Mouse (Mus musculus) limb, embryonic 13.5 days (tissue): Measurements from ENCODE around the gene Il17rd. TPM values are rescaled to one million over a fixed set of nuclear protein-coding genes. Genes with fewer than 3 reads are reported as not detected.

Experiments used
- ATAC-seq: fragments of 200-750 bp; cut with Nextera tagmentation; 2 replicates; pipeline ENCODE4 v1.8.0; 2017; ENCODE audit warnings: low read depth, moderate number of reproducible peaks, moderate TSS enrichment; ENCODE audit not compliant: low FRiP score
- H3K27ac ChIP-seq: fragments of 300-500 bp; sonication (generic); 2 replicates; pipeline ENCODE4 v1.5.1; 2015; ENCODE audit warnings: inconsistent platforms, mild to moderate bottlenecking, moderate library complexity
- H3K27me3 ChIP-seq: fragments of 300-500 bp; sonication (generic); 2 replicates; pipeline ENCODE4 v1.6.1; 2015; ENCODE audit warnings: mild to moderate bottlenecking, inconsistent platforms
- H3K36me3 ChIP-seq: fragments of 300-500 bp; sonication (generic); 2 replicates; pipeline ENCODE4 v1.6.1; 2015; ENCODE audit warnings: inconsistent platforms, mild to moderate bottlenecking, moderate library complexity
- H3K4me1 ChIP-seq: fragments of 300-500 bp; sonication (generic); 2 replicates; pipeline ENCODE4 v1.6.1; 2015; ENCODE audit warnings: inconsistent platforms
- H3K4me2 ChIP-seq: fragments of 300-500 bp; sonication (generic); replicated peaks from 2 replicates; pipeline ENCODE4 v1.6.1; 2015; ENCODE audit warnings: inconsistent platforms, mild to moderate bottlenecking, moderate library complexity
- H3K4me3 ChIP-seq: fragments of 300-500 bp; sonication (generic); 2 replicates; pipeline ENCODE4 v1.5.1; 2015; ENCODE audit warnings: moderate library complexity, mild to moderate bottlenecking, inconsistent platforms
- H3K9ac ChIP-seq: fragments of 300-500 bp; sonication (generic); 2 replicates; pipeline ENCODE4 v1.6.1; 2015; ENCODE audit warnings: mild to moderate bottlenecking, inconsistent platforms
- H3K9me3 ChIP-seq: fragments of 300-500 bp; sonication (generic); 2 replicates; pipeline ENCODE4 v1.6.1; 2016; ENCODE audit warnings: inconsistent platforms
- WGBS: fragments of 180-500 bp; shearing (Covaris S2); methylation state at CpG from one replicate; pipeline ENCODE4 v1.1.7; 2015; 5-methylcytosine and 5-hydroxymethylcytosine counted together
- polyA plus RNA-seq: library from polyadenylated mRNA; unstranded; fragments of >200 nt; fragmentation: Nextera tagmentation; extraction: Ambion mirVana; gene quantifications from 2 replicates; pipeline ENCODE4 v1.2.1, GENCODE M21; 2015

Il17rd gene
- polyA plus RNA-seq, 1 experiment from 2014 or later, result 10.4 TPM

DNA sequence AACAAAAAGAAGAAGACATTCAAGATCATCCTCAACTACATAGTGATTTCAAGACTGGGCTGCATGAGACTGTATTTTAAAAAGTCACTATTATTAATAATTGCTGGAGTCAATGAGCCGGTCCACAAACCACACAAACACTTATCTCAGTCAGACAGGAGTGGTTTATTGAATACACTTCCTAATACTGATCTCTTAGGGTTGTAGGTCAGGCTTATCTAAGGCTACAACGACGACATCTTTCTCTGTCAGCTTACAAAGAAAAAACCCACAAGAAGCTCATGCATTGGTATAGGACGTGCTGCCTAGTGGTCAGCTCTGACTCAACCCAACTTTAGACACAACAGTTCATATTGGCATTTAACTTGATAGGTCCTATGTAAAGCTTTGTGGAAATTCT lies 14.1 kb upstream of the Il17rd start:
- Histone ChIP-seq H3K27me3 (no peaks in the 10 kb centered on the region), H3K36me3 (no peaks in the 10 kb centered on the region), H3K4me2 (no peak overlapping the region), H3K4me3 (no peak overlapping the region), H3K27ac (no peak overlapping the region), H3K9me3 (no peaks in the 10 kb centered on the region), H3K4me1 (0 out of 2 replicates have a peak, but pooled peaks cover 3% of the 10 kb centered on the region), H3K9ac (no peak overlapping the region)
- WGBS, result 82% methylated on average over 4 of the region's 4 CpGs
- no peak for ATAC-seq

DNA sequence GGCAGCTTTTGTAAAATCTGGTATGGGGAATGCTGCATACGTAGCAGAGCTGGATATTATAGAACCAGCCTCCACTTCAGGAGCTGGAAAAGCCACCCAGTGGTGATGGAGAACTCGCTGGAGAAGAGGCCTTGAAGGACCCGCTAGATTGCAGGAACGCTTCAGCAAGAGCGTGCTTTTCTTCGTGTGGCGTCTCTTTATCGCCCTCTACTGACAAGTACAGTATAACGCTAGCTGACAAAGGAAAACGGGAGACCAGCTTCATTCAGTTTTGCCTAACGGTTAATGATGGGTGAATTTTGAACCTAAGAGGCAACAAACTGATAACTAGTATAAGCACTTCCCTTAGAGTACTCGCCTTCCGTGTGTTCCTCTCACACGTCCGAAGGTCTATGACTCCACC lies 9.0 kb upstream of the Il17rd start:
- H3K27me3 ChIP-seq, result no peaks in the 10 kb centered on the region
- 3% methylated on average over 15 of the region's 15 CpGs for WGBS
- peak overlapping the region; percentile 39; the same call in 1 of the 2 replicates for H3K9ac ChIP-seq
- ATAC-seq, result peak; percentile 83
- H3K9me3 ChIP-seq, result no peaks in the 10 kb centered on the region
- no peak overlapping the region for H3K27ac ChIP-seq
- H3K4me1 ChIP-seq, result peaks cover 3% of the 10 kb centered on the region; the same call in 1 of the 2 replicates
- H3K36me3 ChIP-seq, result no peaks in the 10 kb centered on the region
- H3K4me3 ChIP-seq, result no peak overlapping the region
- H3K4me2 ChIP-seq, result peak overlapping the region; percentile 28; the same call in 1 of the 2 replicates

DNA sequence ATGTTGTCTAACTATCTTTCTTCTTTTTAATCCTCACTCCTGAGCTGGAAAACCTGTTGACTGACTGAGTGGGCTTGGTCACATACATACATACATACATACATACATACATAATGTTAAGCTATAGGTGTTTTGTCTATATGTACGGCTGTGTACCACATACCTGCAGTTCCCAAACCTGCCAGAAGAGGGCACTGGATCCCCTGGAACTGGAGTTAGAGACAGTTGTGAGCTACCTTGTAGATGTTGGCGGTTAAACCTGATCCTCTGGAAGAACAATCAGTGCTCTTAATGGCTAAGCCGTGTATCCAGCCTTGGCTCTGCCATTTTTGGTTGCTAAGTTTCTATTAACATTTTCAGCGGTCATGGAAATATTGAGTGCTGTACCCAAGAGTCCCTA lies 7.6 kb upstream of the Il17rd start:
- Histone ChIP-seq H3K36me3 (no peaks in the 10 kb centered on the region), H3K4me1 (peaks cover 3% of the 10 kb centered on the region; the same call in 1 of the 2 replicates), H3K4me3 (no peak overlapping the region), H3K27me3 (no peaks in the 10 kb centered on the region), H3K9me3 (no peaks in the 10 kb centered on the region), H3K9ac (no peak overlapping the region), H3K4me2 (no peak overlapping the region), H3K27ac (no peak overlapping the region)
- WGBS, result 15% methylated on average over 4 of the region's 4 CpGs
- no peak for ATAC-seq

DNA sequence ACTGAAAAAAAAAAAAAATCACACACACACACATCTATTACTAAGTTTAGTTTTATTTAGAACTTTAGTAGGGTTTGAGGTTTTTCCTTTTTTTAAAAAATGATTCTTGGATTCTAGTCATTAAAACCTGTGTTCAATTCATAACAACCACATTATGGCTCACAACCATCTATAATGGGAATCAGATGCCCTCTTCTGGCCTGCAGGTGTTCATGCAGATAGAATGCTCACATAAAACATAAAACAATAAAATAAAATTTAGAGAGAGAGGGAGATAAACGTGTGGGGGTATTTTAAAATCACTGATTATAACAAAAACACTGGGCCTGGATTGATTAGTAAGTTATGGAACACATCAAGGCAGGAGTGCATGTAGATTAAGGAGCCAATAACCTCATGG lies 1.2 kb upstream of the Il17rd start:
- Histone ChIP-seq H3K4me2 (no peak overlapping the region), H3K9me3 (no peaks in the 10 kb centered on the region), H3K9ac (no peak overlapping the region), H3K4me1 (peaks cover 24% of the 10 kb centered on the region), H3K4me3 (no peak overlapping the region), H3K27ac (peak overlapping the region; percentile 28; the same call in 1 of the 2 replicates), H3K36me3 (no peaks in the 10 kb centered on the region), H3K27me3 (no peaks in the 10 kb centered on the region)
- 23% methylated on average over 1 of the region's 1 CpGs for WGBS
- ATAC-seq, result no peak

DNA sequence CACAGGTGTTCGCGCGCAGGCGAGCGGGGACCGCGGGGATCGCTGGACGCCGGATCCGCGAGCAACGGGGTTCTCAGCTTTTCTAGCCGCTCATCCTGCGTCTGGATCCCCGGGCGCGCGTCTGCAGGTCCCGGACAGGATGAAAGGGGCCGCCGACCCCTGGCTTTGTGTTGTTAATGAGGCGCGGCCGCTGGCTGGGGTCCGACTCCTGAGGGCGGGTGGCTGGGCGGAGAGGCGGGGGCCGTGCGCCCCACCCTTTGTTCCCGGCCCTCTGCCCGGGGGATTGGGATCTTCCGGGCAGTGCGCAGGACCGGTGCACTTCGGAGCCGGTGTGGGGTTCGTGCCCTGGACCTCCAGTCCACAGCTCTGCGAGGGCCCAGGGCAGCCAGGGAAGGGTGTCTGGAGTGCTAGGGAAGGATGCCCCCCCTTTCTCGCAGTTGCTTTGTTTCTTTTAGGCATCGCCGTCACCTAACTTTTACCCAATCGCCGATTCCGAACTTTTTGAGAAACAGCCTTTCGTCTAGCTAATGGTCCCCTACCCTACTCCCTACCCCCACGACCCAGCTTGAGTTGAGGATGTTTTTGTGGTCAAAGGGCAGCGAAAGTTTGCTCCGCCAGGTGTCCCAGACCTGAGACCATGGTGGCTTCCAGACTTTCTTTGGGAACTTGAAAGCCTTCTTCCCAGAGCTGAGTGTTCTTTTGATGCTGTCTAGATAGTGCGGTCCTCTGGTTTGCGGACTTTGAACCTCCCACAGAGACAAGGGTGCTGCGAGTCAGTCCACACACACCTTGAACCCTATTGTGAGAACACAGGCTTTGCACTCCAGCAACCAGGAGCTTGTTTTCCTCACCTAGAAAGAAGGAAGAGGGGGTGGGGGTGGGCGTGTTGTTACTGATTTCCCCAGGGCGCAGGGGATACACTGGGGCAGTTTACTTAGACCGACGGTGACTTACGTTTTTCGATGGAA lies 824 bp downstream of the Il17rd start:
- Histone ChIP-seq H3K9ac (peak overlapping the region; percentile 96), H3K4me1 (peaks cover 45% of the 10 kb centered on the region), H3K4me3 (peak overlapping the region; percentile 96), H3K9me3 (no peaks in the 10 kb centered on the region), H3K27ac (peak overlapping the region; percentile 91), H3K36me3 (no peaks in the 10 kb centered on the region), H3K4me2 (peak overlapping the region; percentile 81), H3K27me3 (no peaks in the 10 kb centered on the region)
- under 1% methylated on average over 59 of the region's 59 CpGs for WGBS
- ATAC-seq, result peak; percentile 20

DNA sequence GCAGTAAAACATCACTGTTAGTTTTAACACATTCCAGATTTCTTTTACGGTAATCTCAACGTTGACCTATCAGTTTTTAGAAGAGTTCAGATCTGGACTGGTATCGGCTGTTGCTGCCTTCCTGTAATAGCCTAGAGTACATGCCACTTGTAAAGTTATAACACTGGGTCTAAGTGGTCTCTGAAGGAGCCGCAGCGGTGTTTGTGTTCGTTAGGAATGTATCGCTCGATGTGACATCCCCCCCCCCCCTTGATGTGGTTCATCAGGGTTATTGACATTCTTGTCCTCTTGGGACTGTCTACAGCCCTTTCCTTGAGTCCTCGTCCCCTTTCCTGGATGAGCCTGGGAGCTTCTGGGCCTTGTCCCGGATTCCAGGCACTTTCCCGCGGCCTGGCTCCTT lies 1.7 kb downstream of the Il17rd start:
- Histone ChIP-seq H3K9me3 (no peaks in the 10 kb centered on the region), H3K4me1 (peaks cover 53% of the 10 kb centered on the region), H3K27me3 (no peaks in the 10 kb centered on the region), H3K36me3 (no peaks in the 10 kb centered on the region), H3K9ac (peak overlapping the region; percentile 96), H3K27ac (peak overlapping the region; percentile 91; the same call in 1 of the 2 replicates), H3K4me2 (peak overlapping the region; percentile 81), H3K4me3 (peak overlapping the region; percentile 96)
- ATAC-seq, result no peak
- WGBS, result 2% methylated on average over 12 of the region's 12 CpGs

DNA sequence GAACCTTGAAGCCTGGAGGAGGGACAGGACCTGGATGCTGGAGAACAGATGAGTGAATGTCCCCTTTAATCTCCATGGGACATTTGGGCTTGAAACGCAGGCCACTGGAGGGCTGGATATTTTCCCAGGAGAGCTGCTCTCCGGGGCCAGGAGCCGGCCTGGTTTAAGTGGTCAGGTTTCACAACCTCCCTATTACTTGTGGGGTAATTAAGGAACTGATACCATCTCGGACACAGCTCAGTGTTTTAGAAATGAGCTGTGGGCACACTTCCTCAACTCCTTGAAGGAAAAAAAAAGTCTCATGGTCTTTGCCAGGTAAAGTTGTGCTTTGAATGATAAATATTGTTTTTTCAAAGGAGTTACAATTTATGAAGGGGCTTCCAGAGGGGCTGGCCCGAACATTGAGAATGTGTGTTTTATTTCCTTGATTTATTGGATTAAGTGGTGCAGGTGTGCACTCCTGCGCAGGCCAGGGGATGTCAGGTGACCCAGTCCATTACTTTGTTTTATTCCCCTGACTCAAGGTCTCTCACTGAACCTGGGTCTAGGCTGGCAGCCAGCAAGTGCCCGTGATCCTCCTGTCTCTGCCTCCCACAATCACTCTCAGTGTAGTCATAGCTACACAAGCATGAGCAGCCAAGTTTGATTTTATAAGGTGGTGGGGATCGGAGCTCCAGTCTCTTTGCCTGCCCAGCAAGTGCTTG lies 3.7 kb downstream of the Il17rd start:
- no peak for ATAC-seq
- Histone ChIP-seq H3K4me2 (peak overlapping the region; percentile 81), H3K27ac (peak overlapping the region; percentile 81), H3K9ac (0 out of 2 replicates have a peak overlapping the region, but pooled peaks have one; percentile 13), H3K9me3 (no peaks in the 10 kb centered on the region), H3K4me1 (peaks cover 73% of the 10 kb centered on the region), H3K36me3 (no peaks in the 10 kb centered on the region), H3K4me3 (peak overlapping the region; percentile 5; the same call in 1 of the 2 replicates), H3K27me3 (no peaks in the 10 kb centered on the region)
- WGBS, result 16% methylated on average over 8 of the region's 8 CpGs

DNA sequence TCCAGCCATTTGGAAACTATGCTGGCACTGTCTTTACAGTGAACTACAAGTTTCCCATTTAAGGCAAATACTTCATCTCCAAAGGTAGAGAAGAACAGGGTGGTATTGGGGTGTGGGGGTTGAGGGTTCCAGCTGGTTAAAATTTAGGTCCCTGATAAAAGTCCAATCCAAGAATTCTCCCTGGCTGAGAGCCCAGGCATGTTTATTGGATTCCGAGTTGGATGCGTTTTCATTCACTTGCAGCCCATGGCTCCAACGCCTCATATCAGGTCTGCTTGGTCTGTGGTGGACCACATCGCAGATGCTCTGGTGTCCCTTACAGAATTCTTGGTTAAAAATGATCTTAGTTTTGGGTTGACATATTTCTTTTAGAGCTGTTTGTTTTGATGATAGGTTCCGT lies 4.7 kb downstream of the Il17rd start:
- Histone ChIP-seq H3K9me3 (no peaks in the 10 kb centered on the region), H3K4me2 (peak overlapping the region; percentile 81), H3K27me3 (no peaks in the 10 kb centered on the region), H3K4me1 (peaks cover 83% of the 10 kb centered on the region), H3K9ac (no peak overlapping the region), H3K4me3 (0 out of 2 replicates have a peak overlapping the region, but pooled peaks have one; percentile 0), H3K36me3 (no peaks in the 10 kb centered on the region), H3K27ac (peak overlapping the region; percentile 81)
- no peak for ATAC-seq
- 22% methylated on average over 5 of the region's 5 CpGs for WGBS

DNA sequence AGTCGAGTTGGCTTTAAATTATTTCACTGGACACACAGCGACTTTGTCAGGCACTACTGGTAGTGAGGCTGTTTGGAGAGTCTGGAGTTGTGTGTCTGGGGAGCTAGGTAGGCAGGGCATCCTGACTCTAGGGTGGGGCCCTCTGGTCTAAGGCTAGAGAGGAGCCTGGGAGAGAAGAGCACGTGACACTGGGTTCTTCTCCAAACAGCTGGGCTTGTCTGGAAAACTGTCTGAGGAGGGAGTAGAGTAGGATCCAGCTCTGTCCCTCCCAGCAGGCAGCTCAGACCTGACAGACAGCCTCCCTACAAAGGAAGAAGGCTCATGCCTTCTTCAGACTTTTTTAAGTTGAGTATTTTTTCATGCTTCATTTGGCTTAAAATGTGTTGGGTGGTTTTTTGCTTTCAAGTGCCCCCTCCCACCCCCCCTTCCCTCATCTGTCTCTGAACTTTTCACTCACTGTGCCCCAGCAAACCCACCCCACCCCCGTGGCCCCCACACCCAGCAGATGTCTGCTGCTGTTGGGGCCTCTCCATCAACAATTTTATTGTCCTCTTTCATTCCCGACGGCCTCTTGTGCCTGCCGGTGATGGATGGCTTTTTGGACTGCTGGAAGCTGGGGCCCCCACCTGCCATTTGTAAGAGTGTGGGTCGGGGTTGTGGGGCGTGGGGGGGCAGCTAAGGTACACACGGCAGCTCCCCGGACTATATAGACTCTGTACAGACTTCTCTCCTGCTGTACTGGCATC lies 5.7 kb downstream of the Il17rd start:
- Histone ChIP-seq H3K36me3 (no peaks in the 10 kb centered on the region), H3K9ac (no peak overlapping the region), H3K27me3 (no peaks in the 10 kb centered on the region), H3K9me3 (no peaks in the 10 kb centered on the region), H3K27ac (peak overlapping the region; percentile 81), H3K4me1 (peaks cover 91% of the 10 kb centered on the region), H3K4me2 (peak overlapping the region; percentile 81), H3K4me3 (peak overlapping the region; percentile 11; the same call in 1 of the 2 replicates)
- WGBS, result 3% methylated on average over 11 of the region's 11 CpGs
- no peak for ATAC-seq

DNA sequence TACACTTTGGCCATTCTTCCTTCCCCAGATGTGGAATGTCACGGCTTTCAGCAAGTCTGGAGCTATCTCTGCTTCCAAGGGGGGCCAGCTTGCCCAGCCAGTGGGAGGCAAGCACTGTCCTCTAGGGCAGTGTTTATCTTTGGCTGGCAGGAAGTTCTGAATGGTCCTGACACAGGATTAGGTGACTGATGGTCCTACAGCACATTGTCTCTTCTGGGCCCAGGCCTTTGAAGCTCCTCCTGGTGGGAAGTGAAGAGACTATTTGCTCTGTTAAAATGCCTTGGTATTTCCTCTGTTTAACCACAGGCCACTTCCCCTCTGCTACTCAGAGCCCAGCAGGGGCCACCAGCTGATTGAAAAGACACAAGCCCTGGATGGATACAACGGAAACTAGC lies 6.2 kb downstream of the Il17rd start:
- no peaks in the 10 kb centered on the region for H3K9me3 ChIP-seq
- ATAC-seq, result no peak
- peak overlapping the region; percentile 81 for H3K27ac ChIP-seq
- no peak overlapping the region for H3K9ac ChIP-seq
- H3K4me3 ChIP-seq, result peak overlapping the region; percentile 11; the same call in 1 of the 2 replicates
- no peaks in the 10 kb centered on the region for H3K27me3 ChIP-seq
- H3K4me2 ChIP-seq, result peak overlapping the region; percentile 81
- H3K4me1 ChIP-seq, result peaks cover 97% of the 10 kb centered on the region
- H3K36me3 ChIP-seq, result no peaks in the 10 kb centered on the region
- WGBS, result 7% methylated on average over 2 of the region's 2 CpGs

DNA sequence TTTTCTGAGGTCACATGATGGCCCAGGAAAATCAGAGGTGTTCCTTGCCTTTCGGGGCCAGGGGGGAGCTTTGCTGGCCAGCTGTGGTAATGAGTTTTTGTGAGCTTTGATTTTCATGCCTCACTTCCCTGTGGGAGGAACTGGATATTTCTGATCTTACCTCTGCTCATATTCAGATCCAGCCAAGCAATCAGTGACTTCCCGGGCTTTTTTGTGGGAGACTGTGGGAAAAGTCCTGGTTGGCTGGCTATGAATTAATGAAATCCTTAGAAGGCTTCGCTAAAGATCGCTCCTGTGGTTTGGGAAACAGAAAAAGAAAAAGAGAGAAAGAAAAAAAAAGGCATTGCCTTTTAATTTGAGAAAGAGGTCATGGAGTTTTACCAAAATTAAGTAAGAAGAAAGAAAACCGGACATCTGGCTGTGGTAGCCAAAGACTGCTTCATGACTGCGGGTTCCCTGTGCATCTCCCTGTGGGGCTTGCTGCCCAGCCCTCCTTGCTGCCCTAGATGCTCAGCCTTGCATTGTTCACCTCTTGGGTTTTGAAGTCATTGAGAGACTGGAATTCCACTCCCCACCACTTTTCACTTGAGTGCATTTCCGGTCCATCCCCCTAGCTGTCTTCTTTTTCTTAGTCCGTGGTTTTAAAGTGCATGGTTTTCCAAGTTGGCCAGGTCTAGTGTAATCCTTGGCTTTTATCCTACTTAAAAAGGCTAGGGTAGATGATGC lies 9.7 kb downstream of the Il17rd start:
- Histone ChIP-seq H3K9ac (no peak overlapping the region), H3K4me1 (peaks cover 96% of the 10 kb centered on the region)
- no peak for ATAC-seq

More for the DNA sequence above, 9.7 kb downstream of the Il17rd start:
- H3K27me3 ChIP-seq, result no peaks in the 10 kb centered on the region
- no peaks in the 10 kb centered on the region for H3K36me3 ChIP-seq
- H3K4me3 ChIP-seq, result no peak overlapping the region
- H3K27ac ChIP-seq, result peak overlapping the region; percentile 56; the same call in 1 of the 2 replicates
- no peak overlapping the region; the same call in 1 of the 2 replicates for H3K4me2 ChIP-seq
- no peaks in the 10 kb centered on the region for H3K9me3 ChIP-seq
- 33% methylated on average over 8 of the region's 8 CpGs for WGBS
